Mouse (Mus musculus): ENCODE results near the gene Ankrd65. TPM values are rescaled to one million over a fixed set of nuclear protein-coding genes. Genes with fewer than 3 reads are reported as not detected.

The Ankrd65 gene
- polyA plus RNA-seq, 1 experiment from 2014 or later: not detected

DNA sequence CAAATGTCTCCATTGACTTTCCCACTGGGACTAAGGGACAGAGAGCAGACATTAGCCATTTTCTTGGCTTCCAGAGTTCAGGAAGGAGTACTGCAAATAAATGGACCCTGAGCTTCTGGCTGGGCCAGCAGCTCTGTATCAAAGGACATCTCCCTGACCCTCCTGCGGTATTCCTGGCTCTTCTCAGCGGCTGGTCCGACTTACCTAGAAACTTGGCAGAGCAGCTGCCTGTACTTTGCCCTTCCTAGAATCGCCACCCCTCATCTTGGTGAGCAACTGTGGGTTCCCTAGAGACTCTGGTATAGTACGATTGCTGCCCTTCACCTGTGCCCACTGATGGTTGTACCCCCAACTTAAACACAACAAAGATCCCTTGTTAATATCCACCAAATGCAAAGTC lies 53.0 kb downstream of the Ankrd65 start:
- Histone ChIP-seq H3K27me3 (replicated peaks; ENCODE audit: control insufficient read depth, insufficient read depth, low read length) (no peaks in the 10 kb centered on the region), H3K4me3 (ENCODE audit: low read depth, low read length) (no peak overlapping the region), H3K9ac (ENCODE audit: low read depth, low read length) (no peak overlapping the region), H3K27ac (ENCODE audit: low read depth, low read length) (no peak overlapping the region), H3K4me2 (replicated peaks; ENCODE audit: low read depth) (no peak overlapping the region), H3K36me3 (ENCODE audit: control insufficient read depth, insufficient read depth) (peaks cover 9% of the 10 kb centered on the region; the same call in 1 of the 2 replicates), H3K4me1 (replicated peaks; ENCODE audit: control insufficient read depth, insufficient read depth, low read length) (no peaks in the 10 kb centered on the region), H3K9me3 (ENCODE audit: control insufficient read depth) (no peaks in the 10 kb centered on the region)
- WGBS: 73% methylated on average over 5 of the region's 5 CpGs
- ATAC-seq: no peak
- no peak for TF ChIP-seq CTCF (IDR thresholded peaks at IDR 0.05; ENCODE audit: low read depth)

DNA sequence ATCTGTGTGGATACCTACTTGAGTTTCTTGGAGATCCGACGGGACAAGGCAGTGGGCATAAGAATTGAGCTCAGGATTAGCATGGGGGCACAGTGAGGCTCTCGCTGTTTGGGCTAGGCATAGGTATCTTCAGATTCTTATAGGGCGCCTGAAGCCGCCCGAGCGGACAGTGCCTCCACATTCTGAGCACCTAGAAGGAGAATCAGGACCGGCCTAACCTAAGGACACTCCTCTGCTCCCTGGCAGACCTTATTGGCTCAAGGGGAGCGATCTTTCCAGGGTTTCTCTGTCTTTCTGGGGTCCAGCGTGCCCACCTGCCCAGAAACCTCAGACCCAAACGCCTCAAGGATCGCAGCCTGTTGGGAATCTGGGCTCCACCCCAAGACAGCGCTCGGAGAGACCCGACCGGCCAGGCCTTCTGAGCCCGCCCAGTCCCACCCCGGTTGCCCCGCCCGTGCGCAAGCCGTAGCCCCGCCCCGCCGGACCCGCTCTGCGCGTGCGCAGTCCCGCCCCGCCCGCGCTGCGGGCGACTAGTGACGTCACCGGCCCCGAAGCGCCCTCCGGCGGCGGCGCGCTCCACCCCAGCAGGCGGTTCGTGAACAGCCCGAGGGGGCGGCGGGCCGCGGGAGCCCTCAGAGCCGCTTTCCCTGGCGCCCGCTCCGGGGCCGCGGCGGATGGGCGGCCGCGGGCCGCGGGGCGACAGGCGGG lies 56.8 kb downstream of the Ankrd65 start, which contains the start of gene Dvl1:
Gene Dvl1, plus strand, starts transcription at position 532 of the 708 bp plus-strand sequence.
- Histone ChIP-seq H3K36me3 (ENCODE audit: control insufficient read depth, insufficient read depth) (peaks cover 5% of the 10 kb centered on the region; the same call in 1 of the 2 replicates), H3K9ac (ENCODE audit: low read depth, low read length) (peak within 1 kb of the TSS; percentile 87), H3K9me3 (ENCODE audit: control insufficient read depth) (no peaks in the 10 kb centered on the region), H3K27ac (ENCODE audit: low read depth, low read length) (peak within 1 kb of the TSS; percentile 65), H3K4me2 (replicated peaks; ENCODE audit: low read depth) (peak within 1 kb of the TSS; percentile 98), H3K4me3 (ENCODE audit: low read depth, low read length) (peak within 1 kb of the TSS; percentile 75), H3K27me3 (replicated peaks; ENCODE audit: control insufficient read depth, insufficient read depth, low read length) (no peaks in the 10 kb centered on the region), H3K4me1 (replicated peaks; ENCODE audit: control insufficient read depth, insufficient read depth, low read length) (peaks cover 6% of the 10 kb centered on the region; the same call in 1 of the 2 replicates)
- peak; percentile 67 for TF ChIP-seq CTCF (IDR thresholded peaks at IDR 0.05; ENCODE audit: low read depth)
- ATAC-seq: peak; percentile 87
- WGBS: 2% methylated on average over 36 of the region's 65 CpGs

DNA sequence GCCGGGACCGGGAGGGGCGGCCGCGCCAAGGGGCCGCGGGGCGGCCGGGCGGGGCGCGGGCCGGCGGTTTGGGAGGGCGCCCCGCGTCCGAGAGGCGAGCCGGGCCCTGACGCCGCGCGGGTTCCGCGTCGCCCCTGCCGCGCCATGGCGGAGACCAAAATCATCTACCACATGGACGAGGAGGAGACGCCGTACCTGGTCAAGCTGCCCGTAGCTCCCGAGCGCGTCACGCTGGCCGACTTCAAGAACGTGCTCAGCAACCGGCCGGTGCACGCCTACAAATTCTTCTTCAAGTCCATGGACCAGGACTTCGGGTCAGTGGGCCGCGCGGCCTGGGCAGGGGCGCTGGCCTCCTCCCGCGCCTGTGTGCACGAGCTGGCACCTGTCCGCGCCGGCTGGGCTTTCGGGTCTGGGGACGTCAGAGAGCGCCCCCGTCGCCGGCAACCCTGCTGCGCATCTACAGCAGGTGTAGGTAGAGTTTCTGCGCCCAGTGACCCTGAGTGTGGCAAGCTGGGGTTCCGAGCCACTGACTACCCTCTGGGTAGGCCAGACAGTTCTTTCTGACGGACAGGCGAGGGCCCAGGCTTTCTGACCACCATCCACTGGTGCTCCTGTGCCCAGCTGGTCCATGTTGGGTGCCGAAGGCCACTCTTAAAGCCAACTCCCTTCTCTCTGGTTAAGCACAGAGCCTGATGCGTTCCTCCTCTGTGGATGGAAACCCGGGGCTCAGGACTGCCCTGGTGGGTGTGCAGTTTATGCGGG lies 57.5 kb downstream of the Ankrd65 start:
- peak; percentile 31 for TF ChIP-seq CTCF (IDR thresholded peaks at IDR 0.05; ENCODE audit: low read depth)
- H3K4me3 ChIP-seq (ENCODE audit: low read depth, low read length): peak overlapping the region; percentile 75
- H3K27me3 ChIP-seq (replicated peaks; ENCODE audit: control insufficient read depth, insufficient read depth, low read length): no peaks in the 10 kb centered on the region
- peak overlapping the region; percentile 87 for H3K9ac ChIP-seq (ENCODE audit: low read depth, low read length)
- peak; percentile 40 for ATAC-seq
- peak overlapping the region; percentile 98 for H3K4me2 ChIP-seq (replicated peaks; ENCODE audit: low read depth)
- peaks cover 6% of the 10 kb centered on the region; the same call in 1 of the 2 replicates for H3K4me1 ChIP-seq (replicated peaks; ENCODE audit: control insufficient read depth, insufficient read depth, low read length)
- H3K27ac ChIP-seq (ENCODE audit: low read depth, low read length): peak overlapping the region; percentile 65
- H3K9me3 ChIP-seq (ENCODE audit: control insufficient read depth): no peaks in the 10 kb centered on the region
- peaks cover 1% of the 10 kb centered on the region; the same call in 1 of the 2 replicates for H3K36me3 ChIP-seq (ENCODE audit: control insufficient read depth, insufficient read depth)
- whole genome bisulfite sequencing: 1% methylated on average over 55 of the region's 69 CpGs

DNA sequence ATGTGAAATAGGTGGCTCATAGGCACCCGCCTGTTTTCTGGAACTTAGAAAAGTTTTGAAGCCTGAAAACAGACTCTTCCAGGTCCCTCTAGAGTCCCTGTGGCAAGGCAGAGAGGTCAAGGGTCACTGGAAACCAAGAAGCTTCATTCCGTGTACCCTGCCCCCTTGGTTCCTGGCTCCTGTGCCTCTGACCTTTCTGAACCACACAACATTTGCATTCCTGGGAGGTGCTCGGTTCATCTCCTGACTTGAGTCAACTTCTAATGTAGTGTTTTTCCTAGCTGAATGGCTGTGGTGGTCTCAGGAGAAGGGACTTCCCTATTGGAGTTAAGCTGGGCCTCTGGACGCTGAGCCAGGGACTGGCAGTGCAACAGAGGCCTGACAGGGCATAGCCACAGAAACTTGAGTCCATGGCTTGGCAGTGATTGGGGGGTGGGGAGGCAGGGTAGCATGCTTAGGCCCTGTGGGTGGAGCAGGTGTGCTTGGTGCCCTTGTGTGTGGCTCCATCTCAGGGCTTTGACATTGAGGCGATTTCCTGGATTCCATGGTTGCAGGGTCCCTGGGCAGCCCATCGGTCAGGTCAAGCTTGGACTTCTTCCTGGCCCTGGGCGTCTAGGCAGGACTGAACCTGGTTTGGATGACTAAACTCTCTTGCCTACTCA lies 58.3 kb downstream of the Ankrd65 start:
- Histone ChIP-seq H3K27ac (ENCODE audit: low read depth, low read length) (no peak overlapping the region), H3K27me3 (replicated peaks; ENCODE audit: control insufficient read depth, insufficient read depth, low read length) (no peaks in the 10 kb centered on the region), H3K36me3 (ENCODE audit: control insufficient read depth, insufficient read depth) (no peaks in the 10 kb centered on the region; the same call in 1 of the 2 replicates), H3K9ac (ENCODE audit: low read depth, low read length) (peak overlapping the region; percentile 87), H3K9me3 (ENCODE audit: control insufficient read depth) (no peaks in the 10 kb centered on the region), H3K4me2 (replicated peaks; ENCODE audit: low read depth) (peak overlapping the region; percentile 98), H3K4me1 (replicated peaks; ENCODE audit: control insufficient read depth, insufficient read depth, low read length) (peaks cover 6% of the 10 kb centered on the region; the same call in 1 of the 2 replicates), H3K4me3 (ENCODE audit: low read depth, low read length) (peak overlapping the region; percentile 75)
- no peak for TF ChIP-seq CTCF (IDR thresholded peaks at IDR 0.05; ENCODE audit: low read depth)
- 57% methylated on average over 7 of the region's 7 CpGs for WGBS
- ATAC-seq: no peak

Small RNAs within 50 kb of the gene (microRNA-seq; reads per million reads assigned to microRNA genes)
- not detected for gene Gm27743

Other genes with a start within 250 kb of the Ankrd65 start
- gene Nadk, start 228.1 kb upstream of the Ankrd65 start, polyA plus RNA-seq (2015; fragmentation: Nextera tagmentation; extraction: Ambion mirVana): 46.7 and 49.2 TPM in 2 replicates
- 5.1 and 6.1 TPM in 2 replicates for gene Slc35e2, start 189.0 kb upstream of the Ankrd65 start, polyA plus RNA-seq (2015; fragmentation: Nextera tagmentation; extraction: Ambion mirVana)
- 60.3 and 73.0 TPM in 2 replicates for gene Cdk11b, start 165.6 kb upstream of the Ankrd65 start, polyA plus RNA-seq (2015; fragmentation: Nextera tagmentation; extraction: Ambion mirVana)
- gene Gm10563, start 145.0 kb upstream of the Ankrd65 start, polyA plus RNA-seq (2015; fragmentation: Nextera tagmentation; extraction: Ambion mirVana): not detected in 2 replicates
- gene Mmp23, start 137.1 kb upstream of the Ankrd65 start, polyA plus RNA-seq (2015; fragmentation: Nextera tagmentation; extraction: Ambion mirVana): 31.3 and 37.0 TPM in 2 replicates
- 8.2 and 10.5 TPM in 2 replicates for gene Mib2, start 121.2 kb upstream of the Ankrd65 start, polyA plus RNA-seq (2015; fragmentation: Nextera tagmentation; extraction: Ambion mirVana)
- 5.5 and 6.2 TPM in 2 replicates for gene Fndc10, start 96.1 kb upstream of the Ankrd65 start, polyA plus RNA-seq (2015; fragmentation: Nextera tagmentation; extraction: Ambion mirVana)
- gene Ssu72, start 85.6 kb upstream of the Ankrd65 start, polyA plus RNA-seq (2015; fragmentation: Nextera tagmentation; extraction: Ambion mirVana): 167 and 171 TPM in 2 replicates
- gene Tmem240, start 55.6 kb upstream of the Ankrd65 start, polyA plus RNA-seq (2015; fragmentation: Nextera tagmentation; extraction: Ambion mirVana): 0.13 and 0.24 TPM in 2 replicates
- 39.6 and 40.4 TPM in 2 replicates for gene Atad3a, start 29.3 kb upstream of the Ankrd65 start, polyA plus RNA-seq (2015; fragmentation: Nextera tagmentation; extraction: Ambion mirVana)
- 17.4 and 17.8 TPM in 2 replicates for gene Vwa1, start 15.7 kb upstream of the Ankrd65 start, polyA plus RNA-seq (2015; fragmentation: Nextera tagmentation; extraction: Ambion mirVana)
- 0.64 and 0.68 TPM in 2 replicates for gene Tmem88b, start 4.6 kb upstream of the Ankrd65 start, polyA plus RNA-seq (2015; fragmentation: Nextera tagmentation; extraction: Ambion mirVana)
- gene Mrpl20, start 12.4 kb downstream of the Ankrd65 start, polyA plus RNA-seq (2015; fragmentation: Nextera tagmentation; extraction: Ambion mirVana): 203 and 212 TPM in 2 replicates
- 54.7 and 65.1 TPM in 2 replicates for gene Ccnl2, start 22.1 kb downstream of the Ankrd65 start, polyA plus RNA-seq (2015; fragmentation: Nextera tagmentation; extraction: Ambion mirVana)
- gene Aurkaip1, start 40.8 kb downstream of the Ankrd65 start, polyA plus RNA-seq (2015; fragmentation: Nextera tagmentation; extraction: Ambion mirVana): 152 and 153 TPM in 2 replicates
- gene Mxra8, start 49.2 kb downstream of the Ankrd65 start, polyA plus RNA-seq (2015; fragmentation: Nextera tagmentation; extraction: Ambion mirVana): 38.5 and 39.9 TPM in 2 replicates
- 6.3 and 6.5 TPM in 2 replicates for gene Dvl1, start 57.0 kb downstream of the Ankrd65 start, polyA plus RNA-seq (2015; fragmentation: Nextera tagmentation; extraction: Ambion mirVana)
- 0.16 and 0.22 TPM in 2 replicates for gene Tas1r3, start 72.9 kb downstream of the Ankrd65 start, polyA plus RNA-seq (2015; fragmentation: Nextera tagmentation; extraction: Ambion mirVana)
- gene Cptp, start 79.0 kb downstream of the Ankrd65 start, polyA plus RNA-seq (2015; fragmentation: Nextera tagmentation; extraction: Ambion mirVana): 17.4 and 19.2 TPM in 2 replicates
- 19.9 and 20.9 TPM in 2 replicates for gene Ints11, start 79.1 kb downstream of the Ankrd65 start, polyA plus RNA-seq (2015; fragmentation: Nextera tagmentation; extraction: Ambion mirVana)
- 23.6 and 23.8 TPM in 2 replicates for gene Pusl1, start 101.3 kb downstream of the Ankrd65 start, polyA plus RNA-seq (2015; fragmentation: Nextera tagmentation; extraction: Ambion mirVana)
- gene Acap3, start 101.4 kb downstream of the Ankrd65 start, polyA plus RNA-seq (2015; fragmentation: Nextera tagmentation; extraction: Ambion mirVana): 4.4 TPM in 2 replicates
- 101 and 104 TPM in 2 replicates for gene Ube2j2, start 153.4 kb downstream of the Ankrd65 start, polyA plus RNA-seq (2015; fragmentation: Nextera tagmentation; extraction: Ambion mirVana)
- gene C1qtnf12, start 171.9 kb downstream of the Ankrd65 start, polyA plus RNA-seq (2015; fragmentation: Nextera tagmentation; extraction: Ambion mirVana): 129 and 138 TPM in 2 replicates
- 5.8 and 6.0 TPM in 2 replicates for gene B3galt6, start 202.2 kb downstream of the Ankrd65 start, polyA plus RNA-seq (2015; fragmentation: Nextera tagmentation; extraction: Ambion mirVana)
- gene Sdf4, start 202.4 kb downstream of the Ankrd65 start, polyA plus RNA-seq (2015; fragmentation: Nextera tagmentation; extraction: Ambion mirVana): 219 and 222 TPM in 2 replicates
- 0.14 and 0.35 TPM in 2 replicates for gene Tnfrsf4, start 223.4 kb downstream of the Ankrd65 start, polyA plus RNA-seq (2015; fragmentation: Nextera tagmentation; extraction: Ambion mirVana)
- gene Tnfrsf18, start 235.7 kb downstream of the Ankrd65 start, polyA plus RNA-seq (2015; fragmentation: Nextera tagmentation; extraction: Ambion mirVana): 0.55 and 0.56 TPM in 2 replicates